Mouse (Mus musculus): Measurements from ENCODE around the gene Slc25a13.

- TF ChIP-seq TAL1 (IDR thresholded peaks at IDR 0.05; ENCODE audit: low read length) (no peak), GATA1 (IDR thresholded peaks at IDR 0.05; ENCODE audit: low read length) (no peak)
These were observed 25.2 kb downstream of the Slc25a13 start for GRCm38 (mm10) chr6:6191596-6192337.

Data from erythroblast, embryonic 14.5 days (primary cell).